Mouse (Mus musculus): Measurements from ENCODE around the gene Ddx24.

DNA sequence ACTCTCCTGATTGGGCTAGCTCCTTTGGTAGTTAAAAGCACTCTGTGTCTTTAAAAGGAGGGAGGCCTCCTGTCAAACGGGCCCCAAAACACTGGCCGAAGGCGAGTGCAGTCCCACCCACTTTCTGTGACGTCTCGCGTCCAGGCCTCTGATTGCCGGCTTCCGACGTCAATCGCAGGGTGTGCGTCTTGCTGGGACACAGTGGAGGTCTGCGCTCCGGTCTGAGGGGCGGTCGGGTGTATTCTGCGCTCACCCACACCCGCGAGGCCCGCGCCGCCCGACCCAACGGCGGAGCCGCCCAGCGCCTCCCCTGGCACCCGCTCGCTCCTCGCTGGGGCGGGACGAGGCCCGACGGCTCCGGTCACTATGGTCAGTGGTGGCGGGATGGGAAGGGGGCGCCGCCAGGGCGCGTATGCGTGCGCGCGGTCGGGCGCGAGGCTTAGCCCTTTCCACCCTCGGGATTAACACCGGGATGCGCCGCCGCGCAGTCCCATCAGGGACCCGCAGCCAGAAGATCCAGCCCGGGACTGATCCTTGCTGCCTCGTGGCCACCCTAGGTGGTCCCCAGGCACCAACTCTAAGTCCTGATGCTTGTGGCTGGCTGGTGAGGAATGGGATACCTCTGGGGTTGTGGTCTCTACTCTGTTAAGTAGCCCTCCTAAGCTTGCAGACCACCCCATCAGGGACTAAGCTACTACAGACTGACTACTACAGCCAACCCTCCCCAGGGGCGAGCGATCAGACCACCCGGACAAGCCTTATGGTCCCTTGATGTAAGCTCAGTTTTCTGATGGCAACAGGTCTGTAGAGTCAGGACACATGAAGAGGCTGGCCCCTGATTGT, 36.9 kb downstream of the Ddx24 start, which contains the start of gene Otub2:
- TF ChIP-seq CTCF (conservative IDR thresholded peaks at IDR 0.05; ENCODE audit: insufficient read depth, insufficient read length, low read depth, low read length) (no peak), POLR2A (IDR thresholded peaks at IDR 0.05; ENCODE audit: low read depth, low read length) (no peak)

All from kidney, adult 2 months (tissue).